Mouse (Mus musculus) stomach, embryonic 14.5 days (tissue): ENCODE results near the gene Ccdc189. TPM values are rescaled to one million over a fixed set of nuclear protein-coding genes. Genes with fewer than 3 reads are reported as not detected.
A peak's percentile ranks its signal among the peaks of the same experiment; 100 is the strongest.
"Not testable (repeated sequence)": the region's sequence is repeated elsewhere in the genome, so short reads cannot be mapped to it uniquely, and the experiment has no call there.

Experiments used
- ATAC-seq: fragments of 200-750 bp; cut with Nextera tagmentation; 2 replicates; pipeline ENCODE4 v1.8.0; 2017; ENCODE audit warnings: low read depth, moderate TSS enrichment; ENCODE audit not compliant: insufficient number of reproducible peaks, insufficient read depth, low FRiP score
- H3K27ac ChIP-seq: fragments of 300-500 bp; sonication (generic); 2 replicates; pipeline ENCODE4 v1.5.1; 2014; ENCODE audit warnings: mild to moderate bottlenecking, low read length, moderate library complexity, mixed read lengths
- H3K27me3 ChIP-seq: fragments of 300-500 bp; sonication (generic); 2 replicates; pipeline ENCODE4 v1.6.1; 2014; ENCODE audit warnings: low read length, control low read depth, mixed read lengths; ENCODE audit not compliant: control insufficient read depth, insufficient read depth
- H3K36me3 ChIP-seq: fragments of 300-500 bp; sonication (generic); 2 replicates; pipeline ENCODE4 v1.6.1; 2014; ENCODE audit warnings: mild to moderate bottlenecking, control low read depth, low read length, moderate library complexity, mixed read lengths; ENCODE audit not compliant: control insufficient read depth, insufficient read depth
- H3K4me1 ChIP-seq: fragments of 300-500 bp; sonication (generic); 2 replicates; pipeline ENCODE4 v1.6.1; 2014; ENCODE audit warnings: low read length, control low read depth, mixed read lengths; ENCODE audit not compliant: control insufficient read depth, insufficient read depth
- H3K4me2 ChIP-seq: fragments of 300-500 bp; sonication (generic); replicated peaks from 2 replicates; pipeline ENCODE4 v1.6.1; 2014; ENCODE audit warnings: low read depth, low read length, control low read depth
- H3K4me3 ChIP-seq: fragments of 300-500 bp; sonication (generic); 2 replicates; pipeline ENCODE4 v1.5.1; 2014; ENCODE audit warnings: low read depth, low read length, control low read depth
- H3K9ac ChIP-seq: fragments of 300-500 bp; sonication (generic); replicated peaks from 2 replicates; pipeline ENCODE4 v1.6.1; 2014; ENCODE audit warnings: low read depth, mild to moderate bottlenecking, control low read depth, low read length, moderate library complexity, mixed read lengths
- H3K9me3 ChIP-seq: fragments of 300-500 bp; sonication (generic); 2 replicates; pipeline ENCODE4 v1.6.1; 2016; ENCODE audit warnings: low read depth, low read length, control low read depth; ENCODE audit not compliant: control insufficient read depth
- WGBS: fragments of 180-500 bp; shearing (Covaris S2); extraction: QIAGEN DNeasy Blood & Tissue Kit; methylation state at CpG from one replicate; pipeline ENCODE4 v1.1.7; 2014; 5-methylcytosine and 5-hydroxymethylcytosine counted together
- polyA plus RNA-seq: library from polyadenylated mRNA; unstranded; fragments of >200 nt; fragmentation: Nextera tagmentation; extraction: Ambion mirVana; gene quantifications from 2 replicates; pipeline ENCODE4 v1.2.1, GENCODE M21; 2014

Gene Ccdc189
- polyA plus RNA-seq, result 7.8 and 8.2 TPM in 2 replicates

DNA sequence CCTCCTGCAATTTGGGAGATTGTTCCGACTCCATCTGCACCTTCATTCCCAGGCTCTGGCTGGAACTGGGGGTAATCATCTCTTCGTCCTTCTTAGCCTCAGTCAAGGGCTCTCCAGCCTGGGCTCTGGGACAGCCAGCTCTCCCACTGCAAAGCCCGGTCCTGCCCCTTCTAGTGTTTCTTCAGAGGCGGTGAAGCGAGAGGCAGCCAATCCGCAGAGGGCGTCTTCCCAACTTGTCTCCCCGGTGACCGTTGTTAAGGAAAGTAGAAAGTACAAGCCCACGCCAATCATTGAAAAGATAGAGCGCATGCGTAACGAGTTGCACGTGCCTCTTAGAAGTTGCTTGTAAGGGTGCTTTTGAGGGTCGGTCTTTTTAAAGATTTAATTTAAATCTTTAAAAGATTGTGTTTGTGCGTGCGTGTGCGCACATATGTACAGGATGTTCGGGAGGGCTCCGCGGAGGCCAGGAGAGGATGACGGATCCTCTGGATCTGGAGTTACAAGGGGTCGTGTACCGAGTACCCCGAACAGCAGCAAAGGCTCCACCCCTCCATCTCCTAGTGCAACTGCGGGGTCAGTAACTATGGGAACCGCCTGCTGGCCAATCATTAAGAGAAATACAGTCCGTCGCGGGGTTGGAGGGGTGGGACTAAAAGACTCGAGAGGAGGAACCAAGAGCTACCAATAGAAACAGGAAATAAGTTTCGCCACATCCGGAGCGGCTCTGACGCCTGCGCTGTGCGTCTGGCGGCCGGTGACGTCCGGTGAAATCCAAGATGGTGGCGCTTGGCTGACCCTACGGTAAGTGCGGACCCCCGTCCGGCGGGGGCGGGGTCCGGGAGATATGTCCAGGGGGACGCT lies at the start of gene Ccdc189, which contains the start of gene Rnf40:
TSS of gene Ccdc189 (minus strand) at position 585 of the 861 bp plus-strand sequence.
TSS of gene Rnf40 (plus strand) at position 757 of the 861 bp plus-strand sequence.
- Histone ChIP-seq H3K36me3 (peaks cover 46% of the 10 kb centered on the region), H3K4me1 (peaks cover 11% of the 10 kb centered on the region; the same call in 1 of the 2 replicates), H3K4me2 (peak within 1 kb of the TSS; percentile 76), H3K9me3 (no peaks in the 10 kb centered on the region), H3K9ac (peak within 1 kb of the TSS; percentile 47), H3K27me3 (no peaks in the 10 kb centered on the region), H3K4me3 (peak within 1 kb of the TSS; percentile 82), H3K27ac (peak within 1 kb of the TSS; percentile 17; the same call in 1 of the 2 replicates)
- peak; percentile 97 for ATAC-seq
- under 1% methylated on average over 49 of the region's 50 CpGs for WGBS

- Histone ChIP-seq H3K36me3 (no peaks in the 10 kb centered on the region), H3K27me3 (no peaks in the 10 kb centered on the region), H3K4me1 (no peaks in the 10 kb centered on the region), H3K4me3 (peak overlapping the region; percentile 45), H3K9ac (peak overlapping the region; percentile 34), H3K9me3 (no peaks in the 10 kb centered on the region), H3K4me2 (peak overlapping the region; percentile 62), H3K27ac (no peak overlapping the region)
- peak; percentile 69; the same call in 1 of the 2 replicates for ATAC-seq
- under 1% methylated on average over 27 of the region's 27 CpGs for WGBS
Observed at GRCm38 (mm10) chr7:127636963-127637362, 48.6 kb upstream of the Ccdc189 start.

- H3K9ac ChIP-seq, result no peak overlapping the region
Observed at GRCm38 (mm10) chr7:127631416-127631815, 43.0 kb upstream of the Ccdc189 start.

GRCm38 (mm10) chr7:127628646-127629045 lies 40.3 kb upstream of the Ccdc189 start:
- no peak overlapping the region for H3K4me2 ChIP-seq
- ATAC-seq, result no peak

More at GRCm38 (mm10) chr7:127631416-127631815, 43.0 kb upstream of the Ccdc189 start:
- H3K9me3 ChIP-seq, result no peaks in the 10 kb centered on the region
- no peak overlapping the region for H3K4me3 ChIP-seq
- H3K4me2 ChIP-seq, result no peak overlapping the region
- no peak for ATAC-seq
- no peaks in the 10 kb centered on the region for H3K4me1 ChIP-seq
- H3K27ac ChIP-seq, result no peak overlapping the region
- no peaks in the 10 kb centered on the region for H3K27me3 ChIP-seq
- H3K36me3 ChIP-seq, result no peaks in the 10 kb centered on the region
- WGBS, result 81% methylated on average over 4 of the region's 4 CpGs

DNA sequence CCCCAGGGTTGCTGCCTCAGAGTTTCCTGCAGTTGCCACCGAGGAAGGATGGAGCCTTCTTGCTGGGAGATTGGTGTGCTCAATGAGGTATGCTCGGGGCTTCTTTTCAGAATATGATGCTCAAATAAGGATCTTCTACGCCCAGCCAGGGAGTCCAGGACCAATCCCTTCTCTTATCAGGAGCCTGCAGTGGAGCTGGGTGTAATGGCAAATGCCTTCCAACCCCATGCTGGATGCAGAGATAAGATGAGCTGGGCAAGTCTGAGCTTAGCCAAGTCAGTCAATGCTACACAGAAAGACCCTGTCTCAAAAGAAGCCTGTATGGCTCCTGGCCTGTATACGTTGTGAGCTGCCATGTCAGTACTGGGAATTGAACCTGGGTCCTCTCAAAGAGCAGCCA lies 38.1 kb upstream of the Ccdc189 start:
- 83% methylated on average over 4 of the region's 4 CpGs for WGBS

More at GRCm38 (mm10) chr7:127628646-127629045, 40.3 kb upstream of the Ccdc189 start:
- Histone ChIP-seq H3K9ac (no peak overlapping the region), H3K36me3 (no peaks in the 10 kb centered on the region), H3K4me3 (no peak overlapping the region), H3K9me3 (no peaks in the 10 kb centered on the region), H3K27me3 (no peaks in the 10 kb centered on the region), H3K27ac (no peak overlapping the region), H3K4me1 (no peaks in the 10 kb centered on the region)
- WGBS, result 82% methylated on average over 5 of the region's 5 CpGs

GRCm38 (mm10) chr7:127626039-127626438 lies 37.6 kb upstream of the Ccdc189 start:
- Histone ChIP-seq H3K27ac (no peak overlapping the region), H3K4me2 (no peak overlapping the region), H3K36me3 (no peaks in the 10 kb centered on the region), H3K27me3 (no peaks in the 10 kb centered on the region), H3K4me3 (no peak overlapping the region), H3K9ac (no peak overlapping the region), H3K9me3 (no peaks in the 10 kb centered on the region), H3K4me1 (no peaks in the 10 kb centered on the region)
- WGBS, result 95% methylated on average over 7 of the region's 7 CpGs
- no peak for ATAC-seq

More for the DNA sequence above, 38.1 kb upstream of the Ccdc189 start:
- H3K4me3 ChIP-seq, result no peak overlapping the region
- ATAC-seq, result peak; percentile 63; the same call in 1 of the 2 replicates
- H3K4me1 ChIP-seq, result no peaks in the 10 kb centered on the region
- H3K9ac ChIP-seq, result no peak overlapping the region
- H3K36me3 ChIP-seq, result no peaks in the 10 kb centered on the region
- H3K9me3 ChIP-seq, result no peaks in the 10 kb centered on the region
- H3K27me3 ChIP-seq, result no peaks in the 10 kb centered on the region
- H3K27ac ChIP-seq, result no peak overlapping the region
- H3K4me2 ChIP-seq, result no peak overlapping the region

- ATAC-seq, H3K4me1 ChIP-seq, H3K9ac ChIP-seq, H3K27me3 ChIP-seq, H3K27ac ChIP-seq, H3K4me3 ChIP-seq, H3K9me3 ChIP-seq, H3K4me2 ChIP-seq, H3K36me3 ChIP-seq: not testable (repeated sequence)
- WGBS, result 91% methylated on average over 6 of the region's 8 CpGs
Observed at GRCm38 (mm10) chr7:127618402-127618801, 30.0 kb upstream of the Ccdc189 start.

DNA sequence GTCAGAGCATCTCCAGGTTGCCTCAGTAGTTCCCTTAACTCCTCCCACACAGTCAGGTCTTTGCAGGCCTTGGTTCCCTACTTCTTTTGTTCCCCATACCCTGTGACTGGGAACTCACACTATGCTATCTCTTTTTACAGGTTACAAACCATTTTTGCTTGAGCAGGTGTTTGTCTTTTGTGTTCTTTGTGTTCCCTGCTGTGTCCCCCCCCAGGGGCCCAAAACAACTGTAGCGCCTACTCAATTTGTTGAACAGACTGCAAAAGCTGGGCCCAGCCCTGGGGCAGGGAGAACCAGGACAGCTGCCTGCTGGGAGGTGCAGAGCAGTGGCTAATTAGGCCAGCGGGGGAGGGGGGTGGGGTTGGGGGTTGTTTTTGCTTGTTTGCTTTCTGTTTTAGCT lies 29.6 kb upstream of the Ccdc189 start:
- H3K27ac ChIP-seq, result no peak overlapping the region
- no peak for ATAC-seq
- peaks cover 6% of the 10 kb centered on the region for H3K4me1 ChIP-seq
- H3K4me2 ChIP-seq, result no peak overlapping the region
- H3K27me3 ChIP-seq, result no peaks in the 10 kb centered on the region
- 69% methylated on average over 2 of the region's 2 CpGs for WGBS
- H3K36me3 ChIP-seq, result no peaks in the 10 kb centered on the region
- no peak overlapping the region for H3K9ac ChIP-seq
- H3K4me3 ChIP-seq, result no peak overlapping the region
- H3K9me3 ChIP-seq, result no peaks in the 10 kb centered on the region
